Mouse (Mus musculus) adrenal gland, adult 2 months (tissue): ENCODE results near the gene Gm28827. TPM values are rescaled to one million over a fixed set of nuclear protein-coding genes. Genes with fewer than 3 reads are reported as not detected.
"Not testable (repeated sequence)": the region's sequence is repeated elsewhere in the genome, so short reads cannot be mapped to it uniquely, and the experiment has no call there.

Experiments used
- DNase-seq: peaks from one replicate; pipeline ENCODE4 v3.0.0; 2021
- long read RNA-seq: library from polyadenylated mRNA; stranded (forward); transcript quantifications from one replicate; pipeline ENCODE4 v2.0.0, GENCODE M21; 2021
- polyA plus RNA-seq: library from polyadenylated mRNA; depleted of rRNA; stranded (reverse); fragments of >200 nt; gene quantifications from 2 replicates; pipeline ENCODE4 v1.2.3, GENCODE M21; 2012; rRNA removed
- total RNA-seq, 2 experiments: library from RNA; stranded (reverse); gene quantifications; 2 replicates each; pipeline ENCODE4 v1.2.3; 2021

The Gm28827 gene
- not detected for total RNA-seq
- not detected in 2 replicates for polyA plus RNA-seq
- long read RNA-seq, result 0 reads

DNA sequence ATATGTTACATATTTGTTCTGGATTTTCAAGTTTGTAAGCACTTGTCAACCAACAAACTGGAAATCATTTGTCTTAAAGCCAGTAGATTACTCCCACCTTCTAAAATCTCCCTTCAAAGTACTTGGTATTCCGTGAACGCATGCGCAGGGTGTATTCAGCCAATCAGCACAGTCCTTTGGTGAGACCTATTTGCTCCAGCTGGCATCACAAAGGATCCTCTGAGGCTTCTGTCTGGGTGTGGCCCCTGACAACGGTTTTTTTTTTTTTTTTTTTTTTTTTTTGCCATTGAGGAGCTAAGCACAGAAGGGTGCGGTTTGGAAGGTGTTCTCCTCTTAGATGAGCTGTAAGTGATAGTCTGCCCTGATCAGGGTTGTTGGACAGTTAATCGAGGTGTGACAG lies at the start of gene Gm28827:
Gene Gm28827, plus strand, starts transcription at position 301 of the 400 bp plus-strand sequence.
- not testable (repeated sequence) for DNase-seq
